26 mouse cellular contexts compared by ENCODE assay signal in genomic region chr1:131141449-131141848, GRCm38 (mm10).
"Had no signal": no experiment of that assay in that cellular context is flagged by ENCODE, and none has a peak within 500 bp of the region (broad histone marks: within the 10 kb centered on the region; RNA-seq: fewer than 3 reads in every experiment).

No protein-coding gene starts in this region.

- H3K4me1 ChIP-seq: limb, embryonic 12.5 days had no signal

- H3K9me3 ChIP-seq: heart, embryonic 10.5 days; heart, embryonic 12.5 days; hindbrain, embryonic 10.5 days; hindbrain, embryonic 12.5 days; intestine, embryonic 15.5 days; limb, embryonic 10.5 days; limb, embryonic 12.5 days; liver, embryonic 13.5 days; liver, embryonic 15.5 days had no signal

- H3K4me3 ChIP-seq: heart, embryonic 10.5 days; heart, embryonic 12.5 days; hindbrain, embryonic 10.5 days; hindbrain, embryonic 12.5 days; intestine, embryonic 15.5 days; layer of hippocampus, adult 2 months; left cerebral cortex, adult 2 months; limb, embryonic 10.5 days; limb, embryonic 12.5 days; liver, embryonic 13.5 days; liver, embryonic 15.5 days had no signal

- H3K36me3 ChIP-seq: heart, embryonic 10.5 days; heart, embryonic 12.5 days; hindbrain, embryonic 10.5 days; hindbrain, embryonic 12.5 days; intestine, embryonic 15.5 days; limb, embryonic 10.5 days; limb, embryonic 12.5 days; liver, embryonic 13.5 days; liver, embryonic 15.5 days had no signal

- DNase-seq: gastrocnemius, postnatal 25 days; heart, adult 18-20 months; heart, postnatal 10 days; heart, postnatal 4 days; kidney, adult 18-20 months; kidney, adult 8-10 months; kidney, postnatal 10 days; kidney, postnatal 25 days; kidney, postnatal 4 days; liver; liver, embryonic 13.5 days; liver, postnatal 0 days had no signal

- H3K27ac ChIP-seq: heart, embryonic 10.5 days; hindbrain, embryonic 10.5 days; hindbrain, embryonic 12.5 days; hindbrain, embryonic 14.5 days; intestine, embryonic 15.5 days; layer of hippocampus, adult 2 months; left cerebral cortex, adult 2 months; limb, embryonic 10.5 days; limb, embryonic 12.5 days; liver, embryonic 13.5 days; liver, embryonic 15.5 days had no signal

- H3K9ac ChIP-seq: heart, embryonic 12.5 days; hindbrain, embryonic 12.5 days; hindbrain, embryonic 14.5 days; intestine, embryonic 15.5 days; limb, embryonic 12.5 days; liver, embryonic 13.5 days; liver, embryonic 15.5 days; liver, postnatal 0 days had no signal

- H3K27me3 ChIP-seq: heart, embryonic 12.5 days; hindbrain, embryonic 12.5 days; intestine, embryonic 15.5 days; limb, embryonic 12.5 days; liver, embryonic 13.5 days; liver, embryonic 15.5 days had no signal

- ATAC-seq: hindbrain, embryonic 16.5 days; inflammation-experienced regulatory T-cells, adult 6 months; intestine, embryonic 15.5 days; intestine, postnatal 0 days; liver, postnatal 0 days had no signal
